Mouse (Mus musculus): ENCODE data around the gene Hoxd1.

DNA sequence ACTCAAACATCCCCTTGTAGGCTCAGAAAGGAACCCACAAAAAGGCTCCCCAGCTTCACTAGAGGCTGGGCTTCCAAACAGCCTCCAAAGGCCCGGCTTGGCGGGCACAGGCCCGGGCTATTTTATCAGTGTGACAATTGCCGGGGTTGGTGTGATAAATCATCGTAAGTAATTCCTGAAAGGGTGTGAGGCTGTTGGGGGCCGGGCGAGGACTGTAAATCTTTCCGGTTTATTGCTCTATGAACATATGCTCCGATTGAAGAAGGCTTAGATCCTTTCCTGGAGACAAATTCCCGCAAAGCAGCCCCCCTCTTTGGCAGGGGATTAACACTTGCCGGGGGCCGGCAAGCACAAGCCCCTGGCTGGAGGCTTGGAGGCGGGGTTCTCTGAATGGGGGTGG lies 28.3 kb upstream of the Hoxd1 start:
- TF ChIP-seq GATA1 (IDR thresholded peaks at IDR 0.05; ENCODE audit: borderline replicate concordance, low read length) (no peak), CTCF (IDR thresholded peaks at IDR 0.05; ENCODE audit: low read depth, low read length) (no peak), TAL1 (conservative IDR thresholded peaks at IDR 0.05; ENCODE audit: low read depth, low read length) (no peak), POLR2AphosphoS5 (IDR thresholded peaks at IDR 0.05; ENCODE audit: insufficient replicate concordance, low read depth, low read length) (no peak)
